Mouse (Mus musculus) liver, adult 2 months (tissue): ENCODE results near the gene Frrs1l. TPM values are rescaled to one million over a fixed set of nuclear protein-coding genes. Genes with fewer than 3 reads are reported as not detected.

ENCODE experiments used
- DNase-seq: peaks from one replicate; pipeline ENCODE4 v3.0.0-alpha.2; 2011; ENCODE audit warnings: low read depth, low spot score; ENCODE audit errors: extremely low read depth
- H3K27ac ChIP-seq: fragments of 200-500 bp; replicated peaks from 2 replicates; pipeline ENCODE4 v1.5.1; 2012; ENCODE audit warnings: low read depth, mild to moderate bottlenecking, control low read depth, inconsistent platforms, low read length; ENCODE audit not compliant: insufficient read depth
- H3K27me3 ChIP-seq: fragments of 200-500 bp; 2 replicates; pipeline ENCODE4 v1.6.1; 2012; ENCODE audit warnings: mild to moderate bottlenecking, moderate library complexity, low read length, inconsistent platforms; ENCODE audit not compliant: control insufficient read depth, insufficient read depth
- H3K36me3 ChIP-seq: fragments of 200-500 bp; 2 replicates; pipeline ENCODE4 v1.6.1; 2012; ENCODE audit warnings: low read length, inconsistent platforms; ENCODE audit not compliant: control insufficient read depth, insufficient read depth
- H3K4me1 ChIP-seq: fragments of 200-500 bp; 2 replicates; pipeline ENCODE4 v1.6.1; 2011; ENCODE audit warnings: low read length; ENCODE audit not compliant: control insufficient read depth, insufficient read depth
- H3K4me3 ChIP-seq: fragments of 200-500 bp; 2 replicates; pipeline ENCODE4 v1.5.1; 2011; ENCODE audit warnings: low read depth, mild to moderate bottlenecking, control low read depth, low read length, moderate library complexity; ENCODE audit not compliant: insufficient read depth
- H3K79me2 ChIP-seq: fragments of 200-500 bp; 2 replicates; pipeline ENCODE4 v1.6.1; 2012; ENCODE audit warnings: inconsistent platforms, mild to moderate bottlenecking, low read length, moderate library complexity; ENCODE audit not compliant: control insufficient read depth, insufficient read depth
- H3K9ac ChIP-seq: fragments of 200-500 bp; 2 replicates; pipeline ENCODE4 v1.6.1; 2012; ENCODE audit warnings: low read depth, mild to moderate bottlenecking, control low read depth, inconsistent platforms, low read length
- CTCF ChIP-seq: fragments of 200-500 bp; IDR thresholded peaks from 2 replicates; pipeline ENCODE4 v1.5.1; 2011; ENCODE audit warnings: low read depth, low read length, control low read depth
- POLR2A ChIP-seq: fragments of 200-500 bp; IDR thresholded peaks from 2 replicates; pipeline ENCODE4 v1.6.1; 2011; ENCODE audit warnings: low read length, control low read depth; ENCODE audit not compliant: insufficient read depth; ENCODE audit errors: extremely low read depth
- WGBS: fragments of 180-500 bp; shearing (Covaris S2); methylation state at CpG from one replicate; pipeline ENCODE4 v1.1.7; 2018; 5-methylcytosine and 5-hydroxymethylcytosine counted together
- polyA plus RNA-seq: library from polyadenylated mRNA; depleted of rRNA; stranded (reverse); fragments of >200 nt; gene quantifications from 2 replicates; pipeline ENCODE4 v1.2.3, GENCODE M21; 2012
- total RNA-seq: library from RNA; depleted of rRNA; stranded (reverse); fragments of >200 nt; gene quantifications from 2 replicates; pipeline ENCODE4 v1.2.3, GENCODE M21; 2014

Gene Frrs1l
- total and polyA plus RNA-seq, 2 experiments = not detected

DNA sequence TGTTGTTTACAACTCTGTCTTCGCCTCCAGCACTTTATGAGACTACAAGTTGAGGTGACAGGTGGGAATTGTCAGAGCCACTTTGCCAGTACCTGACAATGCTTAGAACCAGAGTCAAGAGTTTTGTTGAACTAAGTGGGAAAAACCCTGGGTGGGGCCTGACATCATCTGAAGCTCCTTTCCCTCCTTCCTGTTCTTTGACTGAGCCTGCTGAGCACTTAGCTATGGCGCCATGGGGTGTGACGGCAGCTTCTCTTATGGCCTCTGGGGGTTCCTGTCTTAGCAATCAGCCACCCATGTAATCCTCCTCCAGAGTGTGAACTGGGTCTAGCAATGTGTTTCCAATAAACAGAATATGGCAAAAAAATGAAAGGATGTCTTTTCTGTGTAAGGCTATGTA lies 33.3 kb upstream of the Frrs1l start:
- Histone ChIP-seq H3K4me1 (no peaks in the 10 kb centered on the region), H3K79me2 (no peaks in the 10 kb centered on the region), H3K36me3 (no peaks in the 10 kb centered on the region), H3K27me3 (no peaks in the 10 kb centered on the region), H3K9ac (no peak overlapping the region), H3K27ac (no peak overlapping the region), H3K4me3 (no peak overlapping the region)
- WGBS = 93% methylated on average over 3 of the region's 3 CpGs
- DNase-seq = no peak
- TF ChIP-seq CTCF (no peak), POLR2A (no peak)

DNA sequence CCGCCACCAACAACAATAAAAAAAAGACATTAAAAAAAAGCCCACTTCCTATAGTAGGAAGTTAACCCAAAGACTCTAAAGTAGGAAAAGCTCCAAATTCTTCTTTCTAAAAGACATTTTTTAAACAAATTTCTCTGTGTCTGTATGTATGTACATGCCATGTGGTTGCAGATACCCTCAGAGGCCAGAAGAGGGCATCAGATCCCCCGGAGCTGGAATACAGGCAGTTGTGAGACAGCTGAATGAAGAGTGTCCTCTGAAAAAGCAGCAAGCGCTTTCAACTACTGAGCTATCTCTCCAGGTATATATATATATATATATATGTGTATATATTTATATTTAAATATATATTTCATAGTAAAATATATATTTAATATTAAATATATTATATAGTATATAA lies 31.1 kb upstream of the Frrs1l start:
- peak; percentile 14 for DNase-seq
- H3K36me3 ChIP-seq = no peaks in the 10 kb centered on the region
- no peaks in the 10 kb centered on the region for H3K79me2 ChIP-seq
- H3K27ac ChIP-seq = no peak overlapping the region
- H3K4me3 ChIP-seq = no peak overlapping the region
- H3K4me1 ChIP-seq = no peaks in the 10 kb centered on the region
- H3K27me3 ChIP-seq = no peaks in the 10 kb centered on the region
- TF ChIP-seq POLR2A = no peak
- peak; percentile 39; the same call in 1 of the 2 replicates for TF ChIP-seq CTCF
- no peak overlapping the region for H3K9ac ChIP-seq
- 93% methylated on average over 3 of the region's 3 CpGs for WGBS

DNA sequence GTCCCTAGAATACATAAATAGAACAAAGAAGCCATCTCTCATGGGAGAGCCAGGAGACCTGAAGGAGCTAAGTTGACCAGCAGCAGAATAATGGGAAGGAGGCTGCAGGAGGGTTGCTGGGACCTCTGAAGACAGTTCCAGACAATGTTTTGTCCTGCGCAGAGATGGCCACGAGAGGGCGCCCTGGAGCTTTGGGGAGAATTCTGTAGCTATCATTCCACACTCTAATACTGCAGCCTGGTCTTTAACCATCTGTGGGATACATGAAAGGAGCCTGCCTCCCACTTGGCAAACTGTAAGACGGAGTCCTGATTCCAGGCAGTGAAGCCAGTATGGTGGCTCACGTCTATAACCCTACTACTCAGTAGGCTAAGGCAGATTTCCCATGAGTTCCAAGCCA lies 27.0 kb upstream of the Frrs1l start:
- peak; percentile 37 for DNase-seq
- no peak overlapping the region for H3K27ac ChIP-seq
- H3K4me3 ChIP-seq = no peak overlapping the region
- H3K79me2 ChIP-seq = no peaks in the 10 kb centered on the region
- H3K4me1 ChIP-seq = no peaks in the 10 kb centered on the region
- no peaks in the 10 kb centered on the region for H3K36me3 ChIP-seq
- H3K27me3 ChIP-seq = no peaks in the 10 kb centered on the region
- no peak for TF ChIP-seq POLR2A
- TF ChIP-seq CTCF = peak; percentile 91
- no peak overlapping the region for H3K9ac ChIP-seq
- 17% methylated on average over 5 of the region's 5 CpGs for WGBS

DNA sequence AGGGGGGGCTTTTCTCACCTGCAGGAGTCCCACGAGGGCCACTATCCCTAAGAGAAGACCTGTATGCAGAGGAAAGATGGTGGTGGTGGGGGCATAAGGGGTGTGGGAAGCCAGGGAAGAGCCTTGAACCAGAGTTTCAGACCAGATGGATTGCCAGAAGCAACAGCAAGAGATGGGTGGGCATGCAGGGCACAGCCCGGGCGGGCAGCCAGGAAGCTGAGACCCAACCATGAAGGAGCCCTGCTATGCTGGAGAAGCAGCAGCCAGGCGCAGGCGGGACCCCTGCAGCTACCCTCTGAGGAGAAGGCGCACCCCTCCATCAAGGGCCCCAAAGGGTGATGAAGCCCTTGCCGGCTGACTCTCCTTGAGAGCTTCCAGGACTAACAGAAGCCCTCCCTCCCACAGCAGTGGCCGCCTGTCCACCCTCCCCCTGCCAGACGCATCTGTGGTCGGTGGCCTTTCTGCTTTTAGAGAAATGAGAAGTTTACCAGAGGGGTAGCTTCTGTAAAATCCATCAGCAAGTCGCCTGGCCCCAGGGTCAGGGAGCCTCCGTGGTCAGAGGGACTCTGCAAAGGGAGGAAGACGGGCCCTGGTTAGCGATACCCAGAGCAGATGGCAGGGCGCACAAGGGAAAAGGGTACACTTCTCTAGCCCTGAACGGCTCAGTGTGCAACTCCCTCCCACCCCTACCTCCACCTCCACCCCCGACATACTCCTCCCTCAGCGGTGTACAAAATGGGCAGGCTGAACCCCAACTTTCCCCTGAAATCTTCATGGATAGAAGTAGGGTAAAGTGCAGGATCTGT lies 26.4 kb upstream of the Frrs1l start:
- no peaks in the 10 kb centered on the region for H3K36me3 ChIP-seq
- DNase-seq = no peak
- H3K9ac ChIP-seq = no peak overlapping the region
- no peak overlapping the region for H3K4me3 ChIP-seq
- no peak overlapping the region for H3K27ac ChIP-seq
- 68% methylated on average over 18 of the region's 18 CpGs for WGBS
- H3K4me1 ChIP-seq = no peaks in the 10 kb centered on the region
- TF ChIP-seq POLR2A = no peak
- no peak for TF ChIP-seq CTCF
- no peaks in the 10 kb centered on the region for H3K27me3 ChIP-seq
- H3K79me2 ChIP-seq = no peaks in the 10 kb centered on the region

DNA sequence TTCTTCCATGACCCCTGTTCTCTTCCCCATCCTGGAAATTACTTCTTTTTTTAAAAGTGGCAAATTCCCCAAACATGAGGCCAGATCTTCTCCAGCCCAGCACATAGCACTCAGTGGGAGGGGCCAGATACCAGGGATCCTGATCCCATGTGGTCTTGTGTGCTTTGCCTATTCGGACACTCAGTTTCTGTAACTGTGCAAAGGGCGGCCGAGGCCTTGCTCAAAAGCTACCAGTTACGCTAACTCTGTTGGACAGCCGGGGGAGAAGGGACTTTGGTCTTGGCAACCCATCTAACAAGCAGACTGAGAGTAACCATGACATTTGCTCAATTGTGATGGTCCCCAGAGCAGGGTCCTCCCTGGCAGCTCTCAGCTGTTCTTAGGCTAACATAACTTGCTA lies 24.8 kb upstream of the Frrs1l start:
- Histone ChIP-seq H3K27me3 (no peaks in the 10 kb centered on the region; the same call in 1 of the 2 replicates), H3K27ac (no peak overlapping the region), H3K36me3 (no peaks in the 10 kb centered on the region), H3K4me1 (no peaks in the 10 kb centered on the region), H3K79me2 (no peaks in the 10 kb centered on the region), H3K9ac (no peak overlapping the region), H3K4me3 (no peak overlapping the region)
- TF ChIP-seq CTCF (no peak), POLR2A (no peak)
- peak; percentile 54 for DNase-seq
- 20% methylated on average over 5 of the region's 5 CpGs for WGBS

DNA sequence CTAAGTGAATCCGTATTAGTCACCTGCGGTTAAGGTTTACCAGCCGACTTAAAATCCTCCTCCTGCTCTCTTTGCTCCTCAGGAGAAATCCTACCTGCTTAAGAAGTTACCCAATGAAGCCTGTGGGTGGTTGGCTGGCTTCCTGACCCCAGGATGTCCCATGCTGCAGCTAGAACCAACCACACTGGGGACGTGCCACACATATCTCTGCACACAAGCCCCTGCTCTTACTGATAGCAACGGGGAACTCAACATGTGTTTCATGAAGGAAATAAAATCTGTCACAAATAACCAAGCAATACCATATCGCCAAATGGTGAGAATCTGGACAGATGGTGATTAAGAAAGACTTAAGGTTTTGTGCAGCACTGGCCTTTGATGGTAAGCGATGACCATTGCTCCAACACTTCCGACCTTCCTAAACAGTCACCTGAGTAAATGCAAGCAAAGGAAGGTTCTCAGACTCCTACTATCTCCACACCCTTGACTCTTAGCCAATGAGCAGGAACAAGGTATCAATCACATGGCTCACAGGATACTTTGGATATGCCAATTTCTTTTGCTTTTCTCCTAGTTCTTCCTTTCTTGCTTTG lies 21.4 kb upstream of the Frrs1l start:
- Histone ChIP-seq H3K36me3 (no peaks in the 10 kb centered on the region), H3K27me3 (no peaks in the 10 kb centered on the region; the same call in 1 of the 2 replicates), H3K4me3 (no peak overlapping the region), H3K27ac (no peak overlapping the region), H3K4me1 (no peaks in the 10 kb centered on the region), H3K79me2 (no peaks in the 10 kb centered on the region), H3K9ac (no peak overlapping the region)
- no peak for DNase-seq
- TF ChIP-seq CTCF (no peak), POLR2A (no peak)
- 65% methylated on average over 8 of the region's 8 CpGs for whole genome bisulfite sequencing
